Mouse (Mus musculus) liver, adult 2 months (tissue): Measurements from ENCODE around the gene Slc25a25. TPM values are rescaled to one million over a fixed set of nuclear protein-coding genes. Genes with fewer than 3 reads are reported as not detected.

Source experiments
- DNase-seq: peaks from one replicate; pipeline ENCODE4 v3.0.0-alpha.2; 2011; ENCODE audit warnings: low read depth, low spot score; ENCODE audit errors: extremely low read depth
- H3K27ac ChIP-seq: fragments of 200-500 bp; replicated peaks from 2 replicates; pipeline ENCODE4 v1.5.1; 2012; ENCODE audit warnings: low read depth, mild to moderate bottlenecking, control low read depth, inconsistent platforms, low read length; ENCODE audit not compliant: insufficient read depth
- H3K27me3 ChIP-seq: fragments of 200-500 bp; 2 replicates; pipeline ENCODE4 v1.6.1; 2012; ENCODE audit warnings: mild to moderate bottlenecking, moderate library complexity, low read length, inconsistent platforms; ENCODE audit not compliant: control insufficient read depth, insufficient read depth
- H3K36me3 ChIP-seq: fragments of 200-500 bp; 2 replicates; pipeline ENCODE4 v1.6.1; 2012; ENCODE audit warnings: low read length, inconsistent platforms; ENCODE audit not compliant: control insufficient read depth, insufficient read depth
- H3K4me1 ChIP-seq: fragments of 200-500 bp; 2 replicates; pipeline ENCODE4 v1.6.1; 2011; ENCODE audit warnings: low read length; ENCODE audit not compliant: control insufficient read depth, insufficient read depth
- H3K4me3 ChIP-seq: fragments of 200-500 bp; 2 replicates; pipeline ENCODE4 v1.5.1; 2011; ENCODE audit warnings: low read depth, mild to moderate bottlenecking, control low read depth, low read length, moderate library complexity; ENCODE audit not compliant: insufficient read depth
- H3K79me2 ChIP-seq: fragments of 200-500 bp; 2 replicates; pipeline ENCODE4 v1.6.1; 2012; ENCODE audit warnings: inconsistent platforms, mild to moderate bottlenecking, low read length, moderate library complexity; ENCODE audit not compliant: control insufficient read depth, insufficient read depth
- H3K9ac ChIP-seq: fragments of 200-500 bp; 2 replicates; pipeline ENCODE4 v1.6.1; 2012; ENCODE audit warnings: low read depth, mild to moderate bottlenecking, control low read depth, inconsistent platforms, low read length
- CTCF ChIP-seq: fragments of 200-500 bp; IDR thresholded peaks from 2 replicates; pipeline ENCODE4 v1.5.1; 2011; ENCODE audit warnings: low read depth, low read length, control low read depth
- POLR2A ChIP-seq: fragments of 200-500 bp; IDR thresholded peaks from 2 replicates; pipeline ENCODE4 v1.6.1; 2011; ENCODE audit warnings: low read length, control low read depth; ENCODE audit not compliant: insufficient read depth; ENCODE audit errors: extremely low read depth
- WGBS: fragments of 180-500 bp; shearing (Covaris S2); methylation state at CpG from one replicate; pipeline ENCODE4 v1.1.7; 2018; 5-methylcytosine and 5-hydroxymethylcytosine counted together
- polyA plus RNA-seq: library from polyadenylated mRNA; depleted of rRNA; stranded (reverse); fragments of >200 nt; gene quantifications from 2 replicates; pipeline ENCODE4 v1.2.3, GENCODE M21; 2012
- total RNA-seq: library from RNA; depleted of rRNA; stranded (reverse); fragments of >200 nt; gene quantifications from 2 replicates; pipeline ENCODE4 v1.2.3, GENCODE M21; 2014

The Slc25a25 gene
- total and polyA plus RNA-seq, 2 experiments = 41.9 to 57.9 TPM

- no peak overlapping the region for H3K27ac ChIP-seq
- H3K79me2 ChIP-seq = no peaks in the 10 kb centered on the region
- H3K9ac ChIP-seq = no peak overlapping the region
- H3K4me1 ChIP-seq = peaks cover 7% of the 10 kb centered on the region
- no peaks in the 10 kb centered on the region for H3K27me3 ChIP-seq
- no peak overlapping the region for H3K4me3 ChIP-seq
- TF ChIP-seq CTCF = no peak
- no peak for TF ChIP-seq POLR2A
- H3K36me3 ChIP-seq = no peaks in the 10 kb centered on the region
- 85% methylated on average over 8 of the region's 8 CpGs for WGBS
- DNase-seq = no peak
Observed at GRCm38 (mm10) chr2:32390871-32391270, 60.4 kb downstream of the Slc25a25 start.

- Histone ChIP-seq H3K9ac (no peak overlapping the region), H3K27ac (no peak overlapping the region), H3K4me1 (peaks cover 5% of the 10 kb centered on the region), H3K27me3 (no peaks in the 10 kb centered on the region), H3K36me3 (no peaks in the 10 kb centered on the region), H3K4me3 (no peak overlapping the region), H3K79me2 (no peaks in the 10 kb centered on the region)
- WGBS = 51% methylated on average over 2 of the region's 2 CpGs
- DNase-seq = no peak
- TF ChIP-seq POLR2A (no peak), CTCF (no peak)
Observed at GRCm38 (mm10) chr2:32389157-32389556, 62.1 kb downstream of the Slc25a25 start.

GRCm38 (mm10) chr2:32387706-32388490 lies 63.3 kb downstream of the Slc25a25 start, which contains the start of gene Lcn2:
Gene Lcn2, minus strand, starts transcription at chr2:32388252.
- no peaks in the 10 kb centered on the region for H3K36me3 ChIP-seq
- no peak within 1 kb of the TSS; the same call in 1 of the 2 replicates for H3K27ac ChIP-seq
- H3K27me3 ChIP-seq = no peaks in the 10 kb centered on the region
- TF ChIP-seq POLR2A (no peak), CTCF (no peak)
- H3K4me1 ChIP-seq = peaks cover 5% of the 10 kb centered on the region
- 13% methylated on average over 5 of the region's 5 CpGs for WGBS
- no peaks in the 10 kb centered on the region for H3K79me2 ChIP-seq
- peak; percentile 85 for DNase-seq
- H3K4me3 ChIP-seq = no peak within 1 kb of the TSS
- H3K9ac ChIP-seq = no peak within 1 kb of the TSS

DNA sequence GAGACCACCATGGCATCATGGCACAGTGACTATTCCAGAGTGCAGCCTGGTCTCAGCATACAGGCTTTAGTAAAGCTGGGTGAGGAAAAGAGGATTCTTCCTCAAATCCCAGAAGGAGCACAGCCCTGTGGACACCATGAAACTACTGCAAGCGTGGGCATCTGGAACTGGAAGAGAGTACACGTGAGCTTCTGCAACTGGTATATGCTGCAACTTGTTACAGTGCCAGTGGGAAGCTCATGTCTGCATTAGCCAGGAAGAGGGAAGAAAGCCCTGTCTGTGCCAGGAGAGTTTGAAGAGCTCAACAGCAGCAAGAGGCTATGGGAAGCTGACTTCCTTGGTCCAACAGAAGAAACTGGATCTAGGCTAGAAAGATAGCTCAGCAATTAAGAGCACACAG lies 68.6 kb downstream of the Slc25a25 start:
- TF ChIP-seq POLR2A (no peak), CTCF (no peak)
- H3K4me3 ChIP-seq = no peak overlapping the region
- 80% methylated on average over 2 of the region's 2 CpGs for WGBS
- DNase-seq = no peak
- H3K27ac ChIP-seq = no peak overlapping the region
- H3K4me1 ChIP-seq = peaks cover 2% of the 10 kb centered on the region; the same call in 1 of the 2 replicates
- no peak overlapping the region for H3K9ac ChIP-seq
- H3K27me3 ChIP-seq = no peaks in the 10 kb centered on the region
- no peaks in the 10 kb centered on the region for H3K36me3 ChIP-seq
- H3K79me2 ChIP-seq = no peaks in the 10 kb centered on the region

GRCm38 (mm10) chr2:32381775-32382223 lies 69.4 kb downstream of the Slc25a25 start, which contains the start of gene 1110008P14Rik:
Gene 1110008P14Rik, minus strand, starts transcription at chr2:32381938.
- no peak within 1 kb of the TSS for H3K27ac ChIP-seq

More at GRCm38 (mm10) chr2:32381775-32382223, 69.4 kb downstream of the Slc25a25 start, which contains the start of gene 1110008P14Rik:
- peak; percentile 79 for DNase-seq
- no peaks in the 10 kb centered on the region for H3K27me3 ChIP-seq
- H3K4me3 ChIP-seq = peak within 1 kb of the TSS; percentile 83
- no peak for TF ChIP-seq POLR2A
- TF ChIP-seq CTCF = no peak
- H3K36me3 ChIP-seq = no peaks in the 10 kb centered on the region
- H3K79me2 ChIP-seq = no peaks in the 10 kb centered on the region
- under 1% methylated on average over 47 of the region's 47 CpGs for WGBS
- peaks cover 2% of the 10 kb centered on the region; the same call in 1 of the 2 replicates for H3K4me1 ChIP-seq
- H3K9ac ChIP-seq = peak within 1 kb of the TSS; percentile 82
